8 mouse cellular contexts compared by ENCODE assay signal in genomic region chr15:79670249-79670971, GRCm38 (mm10). TPM values are rescaled to one million over a fixed set of nuclear protein-coding genes. Genes with fewer than 3 reads are reported as not detected.
DNase-seq lines count a peak whose midpoint lies in the region; ATAC-seq lines count a peak whose summit lies in the region.

TSS of gene Tomm22 (plus strand) at chr15:79670861.

- DNase-seq in c-Kit-negative CD71-positive TER-119-positive erythroid progenitor cells, embryonic 14.5 days (ENCODE audit: low read depth, low spot score), result peak; percentile 76
- DNase-seq in forebrain, embryonic 10.5 days (ENCODE audit: extremely low spot score, low spot score), result peak; percentile 90
- DNase-seq in kidney, postnatal 36 days, result peak; percentile 93
- peak; percentile 94 for DNase-seq in telencephalon, adult 2 months (ENCODE audit: low read depth, low spot score)

- WGBS in forebrain, embryonic 10.5 days, result 20% methylated on average over 33 of the region's 33 CpGs
- WGBS in heart, embryonic 15.5 days, result 17% methylated on average over 33 of the region's 33 CpGs
- WGBS in liver, embryonic 15.5 days (ENCODE audit: insufficient replicate concordance), result 15% methylated on average over 33 of the region's 33 CpGs
- WGBS in neural tube, embryonic 12.5 days, result 21% methylated on average over 33 of the region's 33 CpGs

- peaks cover 7% of the 10 kb centered on the region for H3K4me1 ChIP-seq in forebrain, embryonic 10.5 days
- H3K4me1 ChIP-seq in heart, embryonic 15.5 days (replicated peaks), result peaks cover 37% of the 10 kb centered on the region
- H3K4me1 ChIP-seq in liver, embryonic 15.5 days (replicated peaks), result peaks cover 23% of the 10 kb centered on the region
- peaks cover 5% of the 10 kb centered on the region for H3K4me1 ChIP-seq in neural tube, embryonic 12.5 days

- H3K27me3 ChIP-seq in forebrain, embryonic 10.5 days (ENCODE audit: poor library complexity, severe bottlenecking), result no peaks in the 10 kb centered on the region
- no peaks in the 10 kb centered on the region for H3K27me3 ChIP-seq in heart, embryonic 15.5 days
- no peaks in the 10 kb centered on the region for H3K27me3 ChIP-seq in liver, embryonic 15.5 days
- no peaks in the 10 kb centered on the region for H3K27me3 ChIP-seq in neural tube, embryonic 12.5 days (replicated peaks)

- peak within 1 kb of the TSS; percentile 92 for H3K27ac ChIP-seq in forebrain, embryonic 10.5 days
- H3K27ac ChIP-seq in heart, embryonic 15.5 days, result peak within 1 kb of the TSS; percentile 63
- H3K27ac ChIP-seq in liver, embryonic 15.5 days (replicated peaks), result peak within 1 kb of the TSS; percentile 80
- no peak within 1 kb of the TSS for H3K27ac ChIP-seq in neural tube, embryonic 12.5 days

- peak; percentile 97 for ATAC-seq in CD4-positive, CD25-positive, alpha-beta regulatory T cell, adult 4 months
- peak; percentile 90 for ATAC-seq in heart, embryonic 15.5 days (replicated peaks; ENCODE audit: insufficient number of reproducible peaks, insufficient read depth, low FRiP score, low read depth)
- ATAC-seq in liver, embryonic 15.5 days (ENCODE audit: insufficient read depth), result peak; percentile 95
- peak; percentile 98 for ATAC-seq in neural tube, embryonic 12.5 days (ENCODE audit: low FRiP score, low read depth)

- H3K9me3 ChIP-seq in forebrain, embryonic 10.5 days, result no peaks in the 10 kb centered on the region
- H3K9me3 ChIP-seq in heart, embryonic 15.5 days (replicated peaks), result no peaks in the 10 kb centered on the region
- H3K9me3 ChIP-seq in liver, embryonic 15.5 days (replicated peaks), result no peaks in the 10 kb centered on the region
- no peaks in the 10 kb centered on the region for H3K9me3 ChIP-seq in neural tube, embryonic 12.5 days

- peak within 1 kb of the TSS; percentile 94 for H3K4me3 ChIP-seq in forebrain, embryonic 10.5 days
- peak within 1 kb of the TSS; percentile 96 for H3K4me3 ChIP-seq in heart, embryonic 15.5 days
- H3K4me3 ChIP-seq in liver, embryonic 15.5 days (replicated peaks), result peak within 1 kb of the TSS; percentile 94
- peak within 1 kb of the TSS; percentile 97 for H3K4me3 ChIP-seq in neural tube, embryonic 12.5 days

- peak within 1 kb of the TSS; percentile 83 for H3K4me2 ChIP-seq in heart, embryonic 15.5 days
- peak within 1 kb of the TSS; percentile 75 for H3K4me2 ChIP-seq in liver, embryonic 15.5 days
- H3K4me2 ChIP-seq in neural tube, embryonic 12.5 days (replicated peaks), result peak within 1 kb of the TSS; percentile 78

- H3K36me3 ChIP-seq in forebrain, embryonic 10.5 days (replicated peaks), result peaks cover 64% of the 10 kb centered on the region
- H3K36me3 ChIP-seq in heart, embryonic 15.5 days, result peaks cover 37% of the 10 kb centered on the region
- H3K36me3 ChIP-seq in liver, embryonic 15.5 days (replicated peaks), result peaks cover 45% of the 10 kb centered on the region
- H3K36me3 ChIP-seq in neural tube, embryonic 12.5 days, result peaks cover 47% of the 10 kb centered on the region

- peak within 1 kb of the TSS; percentile 92 for H3K9ac ChIP-seq in heart, embryonic 15.5 days
- peak within 1 kb of the TSS; percentile 93 for H3K9ac ChIP-seq in liver, embryonic 15.5 days
- H3K9ac ChIP-seq in neural tube, embryonic 12.5 days, result peak within 1 kb of the TSS; percentile 81

RNA-seq across cellular contexts. Expression of gene Tomm22, which starts in this region (rescaled TPM):
- polyA plus RNA-seq in CD4-positive, CD25-positive, alpha-beta regulatory T cell, adult 4 months (2017; shearing (Covaris generic)), result 100 to 1,000 TPM; 183 to 185 TPM
- polyA plus RNA-seq in forebrain, embryonic 10.5 days (2016; fragmentation: Nextera tagmentation; extraction: Ambion mirVana), result 268 and 286 TPM in 2 replicates
- polyA plus RNA-seq in heart, embryonic 15.5 days (2015; fragmentation: Nextera tagmentation; extraction: Ambion mirVana), result 218 and 234 TPM in 2 replicates
- polyA plus RNA-seq in liver, embryonic 15.5 days (2015; fragmentation: Nextera tagmentation; extraction: Ambion mirVana), result 124 and 134 TPM in 2 replicates
- polyA plus RNA-seq in neural tube, embryonic 12.5 days (2016; fragmentation: Nextera tagmentation; extraction: Ambion mirVana), result 261 and 264 TPM in 2 replicates
